11 mouse cellular contexts compared by ENCODE assay signal in the genomic region with DNA sequence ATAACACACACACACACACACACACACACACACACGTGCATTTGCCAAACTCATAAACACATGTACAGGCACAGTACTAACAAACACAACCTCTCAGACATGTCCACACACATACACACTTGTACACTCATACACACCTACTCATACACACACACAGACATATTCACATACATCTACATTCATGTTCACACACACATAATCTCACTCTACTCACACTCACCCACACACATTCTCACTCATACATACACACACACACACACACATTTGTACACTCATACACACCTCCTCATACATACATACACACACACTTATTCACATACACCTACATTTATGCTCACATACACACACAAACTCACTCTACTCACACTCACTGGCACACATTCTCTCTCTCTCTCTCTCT.
DNase-seq lines count a peak whose midpoint lies in the region; ATAC-seq and TF ChIP-seq lines count a peak whose summit lies in the region.
"Had no signal": no experiment of that assay in that cellular context is flagged by ENCODE, and none has a peak within 500 bp of the region (broad histone marks: within the 10 kb centered on the region; RNA-seq: fewer than 3 reads in every experiment).

No protein-coding gene starts in this region.

- no peak for ATAC-seq in lung, embryonic 15.5 days (ENCODE audit: borderline replicate concordance, extremely low read depth, low FRiP score, low TSS enrichment)
- ATAC-seq in midbrain, embryonic 11.5 days (ENCODE audit: low FRiP score), result peak; percentile 61
- ATAC-seq in stomach, postnatal 0 days (ENCODE audit: low FRiP score, low TSS enrichment), result no peak
- no peak for ATAC-seq in megakaryocyte-erythroid progenitor cell, adult 5-6 weeks (replicated peaks; ENCODE audit: low FRiP score, low TSS enrichment, poor library complexity, severe bottlenecking)

- no peak for TF ChIP-seq CTCF in stomach, postnatal 0 days (IDR thresholded peaks at IDR 0.05; ENCODE audit: low read depth)
- no peak for TF ChIP-seq CTCF in thymus, adult 2 months (IDR thresholded peaks at IDR 0.05; ENCODE audit: borderline replicate concordance, control insufficient read depth, extremely low read depth, insufficient read depth, low read length, poor library complexity)

- H3K4me1 ChIP-seq in lung, embryonic 15.5 days, result peaks cover 15% of the 10 kb centered on the region
- H3K4me1 ChIP-seq in hindbrain, embryonic 10.5 days (replicated peaks), result peaks cover 32% of the 10 kb centered on the region
- peaks cover 12% of the 10 kb centered on the region for H3K4me1 ChIP-seq in midbrain, embryonic 11.5 days (ENCODE audit: control insufficient read depth, insufficient read depth, low read length)
- no peaks in the 10 kb centered on the region for H3K4me1 ChIP-seq in stomach, postnatal 0 days (replicated peaks; ENCODE audit: control insufficient read depth, insufficient read depth)
- peaks cover 9% of the 10 kb centered on the region for H3K4me1 ChIP-seq in thymus, adult 2 months (replicated peaks; ENCODE audit: control insufficient read depth, insufficient read depth, low read length)
- H3K4me1 ChIP-seq: megakaryocyte, embryonic 14.5 days had no signal

- no peak overlapping the region for H3K4me2 ChIP-seq in lung, embryonic 15.5 days
- H3K4me2 ChIP-seq in midbrain, embryonic 11.5 days, result no peak overlapping the region
- no peak overlapping the region for H3K4me2 ChIP-seq in stomach, postnatal 0 days (replicated peaks; ENCODE audit: low read depth)

- no peak overlapping the region for H3K4me3 ChIP-seq in lung, embryonic 15.5 days
- H3K4me3 ChIP-seq in hindbrain, embryonic 10.5 days, result peak overlapping the region; percentile 42; the same call in 1 of the 2 replicates
- H3K4me3 ChIP-seq in midbrain, embryonic 11.5 days (ENCODE audit: low read depth, low read length), result no peak overlapping the region
- no peak overlapping the region for H3K4me3 ChIP-seq in stomach, postnatal 0 days (ENCODE audit: low read depth, low read length)
- H3K4me3 ChIP-seq in thymus, adult 2 months (ENCODE audit: control insufficient read depth, insufficient read depth, low read length), result no peak overlapping the region
- H3K4me3 ChIP-seq: megakaryocyte, embryonic 14.5 days had no signal

- no peak for DNase-seq in lung, postnatal 10 days
- DNase-seq in hindbrain, embryonic 10.5 days (ENCODE audit: low spot score), result no peak
- DNase-seq in midbrain, embryonic 11.5 days (ENCODE audit: low spot score, missing footprints), result no peak
- no peak for DNase-seq in stomach, postnatal 0 days (ENCODE audit: low spot score)
- no peak for DNase-seq in thymus, adult 2 months
- DNase-seq in testis, postnatal 10 days (ENCODE audit: low spot score), result no peak

- WGBS in lung, embryonic 15.5 days, result 65% methylated on average over 1 of the region's 1 CpGs
- 89% methylated on average over 1 of the region's 1 CpGs for WGBS in hindbrain, embryonic 10.5 days
- 89% methylated on average over 1 of the region's 1 CpGs for WGBS in midbrain, embryonic 11.5 days
- 55% methylated on average over 1 of the region's 1 CpGs for whole genome bisulfite sequencing in stomach, postnatal 0 days
- WGBS in thymus, adult 2 months, result 83% methylated on average over 1 of the region's 1 CpGs

- TF ChIP-seq EP300 in stomach, postnatal 0 days (optimal IDR thresholded peaks at IDR 0.05), result no peak

- no peak for TF ChIP-seq POLR2A in thymus, adult 2 months (IDR thresholded peaks at IDR 0.05; ENCODE audit: control insufficient read depth, extremely low read depth, insufficient read depth, low read length, poor library complexity)

- H3K9ac ChIP-seq in lung, embryonic 15.5 days, result no peak overlapping the region
- no peak overlapping the region; the same call in 1 of the 2 replicates for H3K9ac ChIP-seq in midbrain, embryonic 11.5 days (ENCODE audit: low read length)
- no peak overlapping the region for H3K9ac ChIP-seq in stomach, postnatal 0 days (ENCODE audit: low read length)
- H3K9ac ChIP-seq: limb, embryonic 15.5 days had no signal

- no peaks in the 10 kb centered on the region for H3K27me3 ChIP-seq in lung, embryonic 15.5 days
- no peaks in the 10 kb centered on the region for H3K27me3 ChIP-seq in hindbrain, embryonic 10.5 days (ENCODE audit: insufficient read depth, poor library complexity, severe bottlenecking)
- no peaks in the 10 kb centered on the region for H3K27me3 ChIP-seq in midbrain, embryonic 11.5 days (ENCODE audit: control insufficient read depth, insufficient read depth, low read length)
- H3K27me3 ChIP-seq in stomach, postnatal 0 days (ENCODE audit: control insufficient read depth, insufficient read depth, low read length), result no peaks in the 10 kb centered on the region
- H3K27me3 ChIP-seq in thymus, adult 2 months (ENCODE audit: control insufficient read depth, insufficient read depth, low read length), result no peaks in the 10 kb centered on the region
- H3K27me3 ChIP-seq: heart, embryonic 15.5 days; limb, embryonic 15.5 days had no signal

- H3K27ac ChIP-seq in lung, embryonic 15.5 days, result peak overlapping the region; percentile 24
- H3K27ac ChIP-seq in hindbrain, embryonic 10.5 days, result peak overlapping the region; percentile 92
- peak overlapping the region; percentile 75 for H3K27ac ChIP-seq in midbrain, embryonic 11.5 days (ENCODE audit: low read depth, low read length)
- H3K27ac ChIP-seq in stomach, postnatal 0 days (replicated peaks), result peak overlapping the region; percentile 67
- no peak overlapping the region for H3K27ac ChIP-seq in thymus, adult 2 months (ENCODE audit: control insufficient read depth, insufficient read depth, low read length)

- H3K9me3 ChIP-seq in lung, embryonic 15.5 days, result no peaks in the 10 kb centered on the region
- H3K9me3 ChIP-seq in hindbrain, embryonic 10.5 days, result no peaks in the 10 kb centered on the region
- H3K9me3 ChIP-seq in midbrain, embryonic 11.5 days (ENCODE audit: control insufficient read depth, low read length), result no peaks in the 10 kb centered on the region
- no peaks in the 10 kb centered on the region for H3K9me3 ChIP-seq in stomach, postnatal 0 days (ENCODE audit: control insufficient read depth, low read length)
- H3K9me3 ChIP-seq: heart, embryonic 15.5 days; limb, embryonic 15.5 days; megakaryocyte, embryonic 14.5 days had no signal

- no peaks in the 10 kb centered on the region for H3K36me3 ChIP-seq in lung, embryonic 15.5 days
- no peaks in the 10 kb centered on the region for H3K36me3 ChIP-seq in hindbrain, embryonic 10.5 days
- H3K36me3 ChIP-seq in midbrain, embryonic 11.5 days (ENCODE audit: control insufficient read depth, insufficient read depth, low read length), result no peaks in the 10 kb centered on the region
- H3K36me3 ChIP-seq in stomach, postnatal 0 days (ENCODE audit: control insufficient read depth, insufficient read depth, low read length), result no peaks in the 10 kb centered on the region
- no peaks in the 10 kb centered on the region for H3K36me3 ChIP-seq in thymus, adult 2 months (ENCODE audit: control insufficient read depth, insufficient read depth, low read length)
- H3K36me3 ChIP-seq: heart, embryonic 15.5 days; limb, embryonic 15.5 days had no signal
